Comparison of ENCODE assay signal across 8 mouse cellular contexts in the genomic region with DNA sequence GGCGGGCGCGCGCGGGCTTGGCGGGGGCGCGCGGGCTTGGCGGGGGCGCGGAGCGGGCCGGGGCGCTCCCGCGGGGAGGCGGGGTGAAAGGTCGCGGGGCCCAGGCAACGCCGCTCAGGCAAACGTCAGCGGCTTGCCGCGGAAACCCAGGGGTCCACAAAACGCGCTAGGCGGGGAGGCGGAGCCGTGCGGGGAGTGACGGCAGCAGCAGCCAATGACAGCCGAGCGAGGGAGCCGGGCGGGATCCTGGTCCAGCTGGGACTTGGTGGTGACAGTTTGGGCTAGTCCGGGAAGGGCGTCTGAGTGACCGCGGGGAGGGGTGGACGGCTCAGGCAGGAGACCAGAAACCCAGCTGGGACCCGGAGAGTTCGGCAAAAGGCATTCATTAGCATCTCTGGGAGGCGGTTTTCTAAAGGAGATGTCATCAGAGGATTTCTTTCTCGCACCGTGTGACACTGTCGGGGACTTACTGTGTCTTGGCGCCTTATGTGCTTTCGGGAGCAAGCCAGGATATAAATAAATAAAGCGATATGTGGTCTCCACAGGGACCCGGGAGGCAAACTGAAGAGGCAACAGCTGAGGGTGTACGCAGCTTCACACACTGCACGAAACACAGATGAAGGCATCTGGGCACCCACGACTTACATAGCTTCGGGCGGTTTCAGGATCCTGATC. TPM values are rescaled to one million over a fixed set of nuclear protein-coding genes. Genes with fewer than 3 reads are reported as not detected.
DNase-seq lines count a peak whose midpoint lies in the region; ATAC-seq and TF ChIP-seq lines count a peak whose summit lies in the region.

No protein-coding gene starts in this region.

- WGBS in cerebellum, adult 2 months: 7% methylated on average over 57 of the region's 57 CpGs
- WGBS in hindbrain, embryonic 10.5 days: 2% methylated on average over 54 of the region's 57 CpGs
- 2% methylated on average over 46 of the region's 57 CpGs for WGBS in lung, embryonic 15.5 days

- no peaks in the 10 kb centered on the region for H3K36me3 ChIP-seq in hindbrain, embryonic 10.5 days
- no peaks in the 10 kb centered on the region for H3K36me3 ChIP-seq in lung, embryonic 15.5 days

- ATAC-seq in lung, embryonic 15.5 days (ENCODE audit: borderline replicate concordance, extremely low read depth, low FRiP score, low TSS enrichment): peak; percentile 99

- no peaks in the 10 kb centered on the region for H3K9me3 ChIP-seq in hindbrain, embryonic 10.5 days
- no peaks in the 10 kb centered on the region for H3K9me3 ChIP-seq in lung, embryonic 15.5 days

- peak overlapping the region; percentile 61; the same call in 1 of the 2 replicates for H3K9ac ChIP-seq in lung, embryonic 15.5 days

- H3K4me1 ChIP-seq in cerebellum, adult 2 months (ENCODE audit: control insufficient read depth, insufficient read depth, low read length): no peaks in the 10 kb centered on the region
- H3K4me1 ChIP-seq in hindbrain, embryonic 10.5 days (replicated peaks): peaks cover 19% of the 10 kb centered on the region
- H3K4me1 ChIP-seq in lung, embryonic 15.5 days: peaks cover 5% of the 10 kb centered on the region; the same call in 1 of the 2 replicates

- no peaks in the 10 kb centered on the region for H3K27me3 ChIP-seq in cerebellum, adult 2 months (ENCODE audit: control insufficient read depth, insufficient read depth, low read length)
- H3K27me3 ChIP-seq in hindbrain, embryonic 10.5 days (ENCODE audit: insufficient read depth, poor library complexity, severe bottlenecking): no peaks in the 10 kb centered on the region
- peaks cover 5% of the 10 kb centered on the region; the same call in 1 of the 2 replicates for H3K27me3 ChIP-seq in lung, embryonic 15.5 days

- DNase-seq in MN1 (ENCODE audit: low spot score): peak; percentile 97
- peak; percentile 98 to 100 for DNase-seq in cerebellum, adult 2 months
- DNase-seq in frontal cortex, adult 2 months (ENCODE audit: extremely low spot score in 1 of 2, low spot score in 1 of 2): peak; percentile 92 to 98
- DNase-seq in hindbrain, embryonic 10.5 days (ENCODE audit: low spot score): peak; percentile 98
- peak; percentile 96 for DNase-seq in layer of hippocampus, adult 9-11 months
- peak; percentile 57 for DNase-seq in retina, adult 2 months (ENCODE audit: low read depth, low spot score)
- peak; percentile 81 for DNase-seq in thymus, postnatal 4 days

- peak; percentile 75 for TF ChIP-seq POLR2A in cerebellum, adult 2 months (IDR thresholded peaks at IDR 0.05; ENCODE audit: borderline replicate concordance, insufficient read depth, low read length)

- peak overlapping the region; percentile 93 for H3K4me3 ChIP-seq in cerebellum, adult 2 months (replicated peaks; ENCODE audit: insufficient read depth, low read depth, low read length)
- H3K4me3 ChIP-seq in hindbrain, embryonic 10.5 days: peak overlapping the region; percentile 81
- peak overlapping the region; percentile 76 for H3K4me3 ChIP-seq in lung, embryonic 15.5 days

- TF ChIP-seq CTCF in cerebellum, adult 2 months (IDR thresholded peaks at IDR 0.05; ENCODE audit: borderline replicate concordance, insufficient read depth, low read depth, low read length): no peak

- peak overlapping the region; percentile 97 for H3K4me2 ChIP-seq in lung, embryonic 15.5 days

- H3K27ac ChIP-seq in cerebellum, adult 2 months (ENCODE audit: insufficient read depth, low read length): peak overlapping the region; percentile 73
- peak overlapping the region; percentile 99 for H3K27ac ChIP-seq in hindbrain, embryonic 10.5 days
- H3K27ac ChIP-seq in lung, embryonic 15.5 days: peak overlapping the region; percentile 76

RNA-seq across cellular contexts. Expression of a gene that starts 0.8 kb away (rescaled TPM):
- polyA plus RNA-seq in cerebellum, adult 2 months (2012; rRNA removed): 37.7 and 43.0 TPM in 2 replicates
- polyA plus RNA-seq in frontal cortex, adult 2 months (2012; rRNA removed): 20.9 and 22.9 TPM in 2 replicates
- 9.9 and 17.6 TPM in 2 replicates for polyA plus RNA-seq in hindbrain, embryonic 10.5 days (2016; fragmentation: Nextera tagmentation; extraction: Ambion mirVana)
- polyA plus RNA-seq in lung, embryonic 15.5 days (2015; fragmentation: Nextera tagmentation; extraction: Ambion mirVana): 1.3 and 1.7 TPM in 2 replicates

Comparison
In these comparisons a context has a peak if more than half of its experiments do, and no peak if none do; other contexts are left out.
1. Peak in every context shown above with its lines: DNase-seq, ATAC-seq, H3K4me3 ChIP-seq and H3K27ac ChIP-seq.